Mouse (Mus musculus): Measurements from ENCODE around the gene Sik3.

Sik3 gene

GRCm38 (mm10) chr9:46227064-46227614, 214.5 kb downstream of the Sik3 start:
- DNase-seq (ENCODE audit: low read depth, low spot score): no peak

DNA sequence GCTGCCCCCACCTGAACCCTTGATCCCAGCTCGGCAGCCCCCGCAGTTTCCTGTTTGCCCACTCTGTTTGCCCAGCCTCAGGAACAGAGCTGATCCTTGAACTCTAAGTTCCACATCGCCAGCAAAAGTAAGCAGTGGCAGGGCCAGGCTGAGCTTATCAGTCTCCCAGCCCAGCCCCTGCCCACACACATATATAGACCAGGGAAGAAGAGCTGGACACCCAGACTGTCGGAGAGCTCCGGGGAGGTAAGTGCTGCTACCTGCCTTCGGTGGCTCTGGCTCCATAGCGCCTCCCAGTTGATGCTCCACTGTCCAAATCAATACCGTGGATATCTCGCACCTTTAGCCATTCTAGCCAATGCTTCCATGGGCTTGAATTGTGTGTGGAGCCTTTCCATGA, 215.9 kb downstream of the Sik3 start, which contains the start of gene Apoa1:
Gene Apoa1 (plus strand): TSS at position 90 of the 400 bp plus-strand sequence.
- DNase-seq (ENCODE audit: low read depth, low spot score): no peak

DNA sequence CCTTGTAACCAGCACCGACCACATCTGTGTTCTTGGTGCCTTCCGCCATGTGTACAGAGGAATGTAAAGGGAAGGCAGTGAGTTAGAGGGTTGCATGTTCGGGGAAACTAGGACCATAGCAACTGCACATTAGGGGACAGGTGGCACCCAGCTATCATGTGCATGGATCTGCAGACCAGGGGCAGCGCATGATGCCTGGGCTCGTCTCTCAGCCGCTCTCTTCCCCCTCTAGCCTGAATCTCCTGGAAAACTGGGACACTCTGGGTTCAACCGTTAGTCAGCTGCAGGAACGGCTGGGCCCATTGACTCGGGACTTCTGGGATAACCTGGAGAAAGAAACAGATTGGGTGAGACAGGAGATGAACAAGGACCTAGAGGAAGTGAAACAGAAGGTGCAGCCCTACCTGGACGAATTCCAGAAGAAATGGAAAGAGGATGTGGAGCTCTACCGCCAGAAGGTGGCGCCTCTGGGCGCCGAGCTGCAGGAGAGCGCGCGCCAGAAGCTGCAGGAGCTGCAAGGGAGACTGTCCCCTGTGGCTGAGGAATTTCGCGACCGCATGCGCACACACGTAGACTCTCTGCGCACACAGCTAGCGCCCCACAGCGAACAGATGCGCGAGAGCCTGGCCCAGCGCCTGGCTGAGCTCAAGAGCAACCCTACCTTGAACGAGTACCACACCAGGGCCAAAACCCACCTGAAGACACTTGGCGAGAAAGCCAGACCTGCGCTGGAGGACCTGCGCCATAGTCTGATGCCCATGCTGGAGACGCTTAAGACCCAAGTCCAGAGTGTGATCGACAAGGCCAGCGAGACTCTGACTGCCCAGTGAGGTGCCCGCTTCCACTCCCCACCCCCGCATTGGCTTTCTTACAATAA, 217.2 kb downstream of the Sik3 start:
- DNase-seq (ENCODE audit: low read depth, low spot score): peak; percentile 68

DNA sequence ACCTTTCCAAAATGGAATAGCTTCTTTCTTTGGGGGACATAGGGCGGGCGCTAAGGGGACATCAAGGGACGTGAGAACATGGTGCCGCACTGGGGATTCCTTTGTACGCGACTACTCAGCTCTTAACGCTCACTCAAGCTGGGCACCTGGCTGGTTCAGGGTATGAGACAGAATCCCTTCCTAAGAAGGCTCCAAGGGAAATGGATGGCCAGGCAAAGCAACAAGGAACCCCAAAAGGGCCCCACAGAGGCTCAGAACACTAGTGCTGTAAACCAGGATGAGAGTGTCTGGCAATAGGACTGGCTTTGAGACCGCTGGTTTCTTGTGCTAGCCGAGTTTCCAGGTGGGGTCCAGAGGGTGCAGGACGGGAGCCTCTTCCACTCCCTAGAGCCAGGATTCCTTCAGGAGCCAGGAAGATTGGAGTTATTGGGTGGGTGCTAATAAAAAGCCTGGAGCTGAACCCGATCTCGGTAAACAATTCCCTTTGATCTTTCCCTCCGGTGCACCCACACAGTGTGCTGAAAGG, 217.9 kb downstream of the Sik3 start:
- DNase-seq (ENCODE audit: low read depth, low spot score): no peak

DNA sequence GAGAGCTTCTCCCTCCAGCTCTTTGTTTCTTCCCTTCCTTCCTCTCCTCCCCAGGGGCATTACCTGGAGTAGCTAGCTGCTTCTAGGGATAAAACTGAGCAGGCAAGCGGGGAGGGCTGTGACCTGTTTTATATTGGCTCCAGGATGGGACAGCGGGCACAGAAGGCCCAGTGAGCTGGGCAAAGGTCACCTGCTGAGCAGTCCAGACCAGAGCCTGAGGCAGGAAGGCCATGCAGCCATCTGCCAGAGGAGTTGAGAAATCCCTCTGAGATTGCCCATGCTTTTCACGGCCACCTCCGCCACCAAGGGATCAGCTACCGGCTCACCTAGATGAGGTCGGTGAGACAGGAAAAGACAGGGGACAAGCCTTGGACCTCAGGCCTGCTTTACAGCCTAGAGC, 222.6 kb downstream of the Sik3 start:
- no peak for DNase-seq (ENCODE audit: low read depth, low spot score)

DNA sequence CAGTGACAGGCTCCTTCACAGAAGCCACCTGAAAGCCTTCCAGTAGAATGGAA, 222.8 kb downstream of the Sik3 start, which contains the start of gene Apoc3:
Gene Apoc3 (minus strand): TSS at position 41 of the 53 bp plus-strand sequence.
- DNase-seq (ENCODE audit: low read depth, low spot score): no peak

DNA sequence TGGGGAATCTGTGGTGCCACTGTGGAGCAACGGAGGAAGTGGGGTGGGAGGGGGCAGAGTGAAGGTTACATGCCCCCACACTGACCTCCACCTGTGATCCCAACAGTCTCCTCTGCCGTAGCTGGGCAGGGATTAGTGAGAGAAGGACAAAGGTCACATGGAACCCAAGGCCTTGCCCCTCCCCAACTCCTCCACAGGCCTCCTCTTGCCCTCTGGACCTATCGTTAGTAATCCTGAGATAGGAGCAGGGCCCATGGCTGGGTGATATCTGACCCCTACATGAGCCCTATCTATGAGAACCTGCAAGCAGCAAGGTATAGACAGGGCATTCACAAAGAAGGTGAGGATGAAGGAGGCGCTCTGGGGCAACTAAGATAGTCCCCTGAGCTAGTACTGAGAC, 223.0 kb downstream of the Sik3 start:
- DNase-seq (ENCODE audit: low read depth, low spot score): no peak

GRCm38 (mm10) chr9:46238850-46239249, 226.2 kb downstream of the Sik3 start:
- DNase-seq (ENCODE audit: low read depth, low spot score): no peak

- no peak for DNase-seq (ENCODE audit: low read depth, low spot score)
Observed at GRCm38 (mm10) chr9:46240526-46241153, 228.0 kb downstream of the Sik3 start, which contains the start of gene Apoa4. Gene Apoa4 (plus strand): TSS chr9:46240696.

- DNase-seq (ENCODE audit: low read depth, low spot score): no peak
Observed at GRCm38 (mm10) chr9:46241818-46242217, 229.2 kb downstream of the Sik3 start.

GRCm38 (mm10) chr9:46243122-46243521, 230.5 kb downstream of the Sik3 start:
- no peak for DNase-seq (ENCODE audit: low read depth, low spot score)

GRCm38 (mm10) chr9:46243584-46243983, 231.0 kb downstream of the Sik3 start:
- DNase-seq (ENCODE audit: low read depth, low spot score): no peak

- peak; percentile 56 for DNase-seq (ENCODE audit: low read depth, low spot score)
Observed at GRCm38 (mm10) chr9:46246752-46247324, 234.2 kb downstream of the Sik3 start.

DNA sequence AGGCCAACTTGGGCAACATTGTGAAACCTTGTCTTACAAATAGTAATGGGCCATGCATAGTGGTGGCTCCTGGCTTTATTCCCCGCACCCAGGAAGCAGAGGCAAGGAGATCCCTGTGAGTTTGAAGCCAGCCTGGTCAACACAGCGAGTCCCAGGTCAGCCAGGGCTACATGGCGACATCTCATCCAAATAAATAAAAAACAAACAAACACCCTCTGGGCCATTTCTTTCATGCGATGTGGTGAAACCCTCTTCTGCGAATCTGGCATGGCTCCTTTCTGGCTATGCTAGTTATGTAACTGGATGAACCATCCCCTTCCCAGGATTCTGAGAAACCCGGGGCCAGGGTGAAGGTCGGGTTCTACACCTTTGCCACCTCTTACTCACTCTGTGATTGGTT, 243.6 kb downstream of the Sik3 start:
- DNase-seq (ENCODE audit: low read depth, low spot score): no peak

GRCm38 (mm10) chr9:46256658-46257385, 244.2 kb downstream of the Sik3 start:
- no peak for DNase-seq (ENCODE audit: low read depth, low spot score)

DNA sequence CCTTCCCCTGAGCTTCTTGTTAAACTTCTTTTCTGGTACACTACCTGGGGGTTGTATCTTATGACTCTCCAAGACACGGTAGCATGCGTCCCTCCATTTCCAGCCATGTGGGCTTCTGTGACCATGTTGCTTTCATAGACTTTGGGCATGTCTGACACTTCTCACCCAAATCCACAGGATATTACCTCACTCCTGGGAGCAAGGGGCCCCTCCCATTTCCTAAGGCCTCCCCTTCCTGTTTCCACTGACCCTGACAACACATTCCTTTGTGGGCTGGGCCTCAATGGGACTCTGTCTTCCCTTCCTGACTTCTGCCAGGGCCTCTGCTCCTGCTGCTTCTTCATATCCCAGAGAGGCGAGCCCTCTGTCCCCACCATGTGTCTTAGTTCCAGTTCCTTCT, 244.9 kb downstream of the Sik3 start:
- DNase-seq (ENCODE audit: low read depth, low spot score): no peak

GRCm38 (mm10) chr9:46259111-46259510, 246.5 kb downstream of the Sik3 start:
- DNase-seq (ENCODE audit: low read depth, low spot score): no peak

- no peak for DNase-seq (ENCODE audit: low read depth, low spot score)
Observed at GRCm38 (mm10) chr9:46261131-46261530, 248.5 kb downstream of the Sik3 start.

- DNase-seq (ENCODE audit: low read depth, low spot score): no peak
Observed at GRCm38 (mm10) chr9:46268343-46268873, 255.8 kb downstream of the Sik3 start, which contains the start of gene Apoa5. Gene Apoa5 (plus strand): TSS chr9:46268633.

DNA sequence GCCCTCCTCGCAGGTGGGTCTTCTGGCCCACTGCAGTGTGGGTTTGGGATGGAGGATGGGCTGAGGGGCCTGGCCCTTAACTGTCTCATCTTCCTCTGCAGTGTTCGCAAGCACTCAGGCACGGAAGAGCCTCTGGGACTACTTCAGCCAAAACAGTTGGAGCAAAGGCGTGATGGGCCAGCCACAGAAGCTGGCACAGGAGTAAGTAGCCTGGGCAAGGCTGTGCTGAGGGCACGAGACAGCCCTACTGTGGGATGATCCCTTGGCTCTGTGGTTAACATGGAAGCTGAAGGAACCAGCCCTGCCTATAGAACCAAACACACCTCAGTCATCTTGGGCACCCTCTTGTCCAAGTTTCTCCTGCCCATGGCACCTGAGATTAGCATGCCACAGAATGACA, 256.5 kb downstream of the Sik3 start:
- no peak for DNase-seq (ENCODE audit: low read depth, low spot score)

DNA sequence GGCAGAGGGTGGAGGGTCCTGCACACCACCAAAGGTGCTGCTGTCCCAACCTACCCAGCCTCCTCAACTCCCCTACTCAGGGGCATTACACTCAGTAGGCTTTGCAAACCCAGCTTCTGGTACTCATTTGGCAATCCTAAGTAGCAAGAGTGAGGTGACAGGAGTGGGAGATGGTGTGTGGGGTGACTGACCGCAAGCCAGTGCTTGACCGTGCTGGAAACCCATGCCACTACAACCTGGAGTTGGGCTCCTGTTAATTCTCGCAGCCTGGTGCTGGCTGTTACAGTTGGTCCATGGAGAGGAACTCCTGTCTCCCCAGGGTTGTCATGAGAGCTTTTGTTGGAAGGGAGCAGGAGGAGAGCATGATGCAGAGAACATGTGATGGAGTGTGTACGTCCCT, 258.2 kb downstream of the Sik3 start:
- no peak for DNase-seq (ENCODE audit: low read depth, low spot score)

GRCm38 (mm10) chr9:46272070-46272469, 259.4 kb downstream of the Sik3 start:
- DNase-seq (ENCODE audit: low read depth, low spot score): peak; percentile 83

Data from CD4-positive helper T cell, adult 2 months (primary cell).